Mouse (Mus musculus) embryonic facial prominence, embryonic 13.5 days (tissue): ENCODE data around the gene Gon4l. TPM values are rescaled to one million over a fixed set of nuclear protein-coding genes. Genes with fewer than 3 reads are reported as not detected.
"Not testable (repeated sequence)": the region's sequence is repeated elsewhere in the genome, so short reads cannot be mapped to it uniquely, and the experiment has no call there.

ENCODE experiments used
- ATAC-seq: fragments of 200-750 bp; cut with Nextera tagmentation; 2 replicates; pipeline ENCODE4 v1.8.0; 2017; ENCODE audit warnings: low read depth; ENCODE audit not compliant: insufficient number of reproducible peaks, insufficient read depth, low FRiP score, low TSS enrichment
- H3K27ac ChIP-seq: fragments of 300-500 bp; sonication (generic); 2 replicates; pipeline ENCODE4 v1.5.1; 2015; ENCODE audit warnings: moderate library complexity, mild to moderate bottlenecking, inconsistent platforms
- H3K27me3 ChIP-seq: fragments of 300-500 bp; sonication (generic); 2 replicates; pipeline ENCODE4 v1.6.1; 2015; ENCODE audit warnings: mild to moderate bottlenecking, inconsistent platforms
- H3K36me3 ChIP-seq: fragments of 300-500 bp; sonication (generic); 2 replicates; pipeline ENCODE4 v1.6.1; 2015; ENCODE audit warnings: mild to moderate bottlenecking, inconsistent platforms
- H3K4me1 ChIP-seq: fragments of 300-500 bp; sonication (generic); 2 replicates; pipeline ENCODE4 v1.6.1; 2015; ENCODE audit warnings: inconsistent platforms
- H3K4me2 ChIP-seq: fragments of 300-500 bp; sonication (generic); 2 replicates; pipeline ENCODE4 v1.6.1; 2015; ENCODE audit warnings: moderate library complexity, mild to moderate bottlenecking, inconsistent platforms
- H3K4me3 ChIP-seq: fragments of 300-500 bp; sonication (generic); 2 replicates; pipeline ENCODE4 v1.5.1; 2015; ENCODE audit warnings: mild to moderate bottlenecking, inconsistent platforms
- H3K9ac ChIP-seq: fragments of 300-500 bp; sonication (generic); 2 replicates; pipeline ENCODE4 v1.6.1; 2015; ENCODE audit warnings: mild to moderate bottlenecking, inconsistent platforms
- H3K9me3 ChIP-seq: fragments of 300-500 bp; sonication (generic); 2 replicates; pipeline ENCODE4 v1.6.1; 2016; ENCODE audit warnings: inconsistent platforms
- WGBS: fragments of 180-500 bp; shearing (Covaris S2); methylation state at CpG from one replicate; pipeline ENCODE4 v1.1.7; 2015; ENCODE audit warnings: mixed read lengths; 5-methylcytosine and 5-hydroxymethylcytosine counted together
- polyA plus RNA-seq: library from polyadenylated mRNA; unstranded; fragments of >200 nt; fragmentation: Nextera tagmentation; extraction: Ambion mirVana; gene quantifications from 2 replicates; pipeline ENCODE4 v1.2.1, GENCODE M21; 2015

The Gon4l gene
- polyA plus RNA-seq, 1 experiment from 2014 or later: 12.6 TPM

DNA sequence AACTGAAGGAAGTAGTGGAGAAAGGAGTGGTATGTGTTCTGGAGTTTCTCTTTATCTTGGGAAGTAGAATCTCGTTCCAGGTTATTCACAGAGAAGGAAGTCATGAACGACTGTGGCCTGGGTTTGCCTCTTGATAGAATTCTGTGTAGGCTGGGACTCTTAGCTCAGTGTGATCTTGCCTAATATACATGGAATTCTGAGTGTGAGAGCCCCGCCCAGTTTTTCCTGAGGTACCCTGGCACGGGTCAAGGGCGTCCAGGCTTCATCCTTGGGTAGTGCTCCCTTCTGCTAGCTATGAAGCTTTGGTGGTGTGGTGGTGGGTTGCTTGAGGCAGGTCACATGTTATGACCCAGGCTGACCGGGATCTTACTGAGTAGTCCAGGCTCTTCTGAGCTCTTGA lies 20.8 kb downstream of the Gon4l start:
- peaks cover 73% of the 10 kb centered on the region for H3K36me3 ChIP-seq
- H3K9me3 ChIP-seq: no peaks in the 10 kb centered on the region
- no peak overlapping the region for H3K27ac ChIP-seq
- H3K27me3 ChIP-seq: no peaks in the 10 kb centered on the region
- H3K4me3 ChIP-seq: no peak overlapping the region
- H3K9ac ChIP-seq: no peak overlapping the region
- no peak for ATAC-seq
- no peak overlapping the region for H3K4me2 ChIP-seq
- H3K4me1 ChIP-seq: no peaks in the 10 kb centered on the region
- 90% methylated on average over 6 of the region's 6 CpGs for WGBS

DNA sequence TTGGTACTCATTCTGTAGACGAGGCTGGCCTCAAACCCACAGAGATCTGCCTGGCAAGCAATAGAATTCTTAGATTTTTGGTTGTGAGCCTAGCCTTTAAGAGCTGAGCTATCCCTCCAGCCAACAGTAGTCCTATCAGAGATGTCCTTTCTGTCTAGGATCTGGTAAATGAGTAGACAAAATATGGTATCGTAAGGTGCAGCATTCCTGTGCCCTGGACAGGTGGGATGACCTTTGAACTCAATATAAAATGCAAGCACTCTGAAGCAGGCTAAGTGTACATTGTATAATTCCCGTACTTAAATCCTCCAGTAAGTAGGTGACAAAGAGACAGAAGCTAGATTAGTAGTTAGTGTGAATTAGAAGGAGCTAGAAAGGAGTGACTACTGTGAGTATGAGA lies 27.1 kb downstream of the Gon4l start:
- Histone ChIP-seq H3K27me3 (no peaks in the 10 kb centered on the region), H3K36me3 (peaks cover 93% of the 10 kb centered on the region), H3K9ac (no peak overlapping the region), H3K4me3 (no peak overlapping the region), H3K4me2 (no peak overlapping the region), H3K27ac (no peak overlapping the region), H3K9me3 (no peaks in the 10 kb centered on the region), H3K4me1 (no peaks in the 10 kb centered on the region)
- no peak for ATAC-seq
- 92% methylated on average over 3 of the region's 3 CpGs for WGBS

DNA sequence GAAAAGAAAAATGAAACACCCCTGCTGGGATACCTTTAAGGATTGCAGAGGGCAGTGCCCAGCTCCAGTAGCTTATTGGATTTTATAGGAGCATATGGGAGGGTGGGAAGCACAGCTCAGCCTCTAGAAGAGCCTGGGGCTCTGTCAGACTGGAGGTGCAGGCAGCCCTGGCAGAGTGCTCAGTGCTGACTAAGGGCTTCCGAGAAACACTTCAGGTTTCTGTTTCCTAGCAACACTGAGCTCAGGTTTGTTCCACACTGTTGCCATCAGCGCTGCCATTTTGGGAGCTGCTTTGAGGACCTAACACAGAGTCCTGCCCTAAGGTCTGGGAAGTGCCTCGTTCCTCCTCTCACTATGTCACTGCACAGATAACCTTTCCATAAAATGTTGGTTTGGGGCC lies 31.7 kb downstream of the Gon4l start:
- H3K27ac ChIP-seq, H3K9me3 ChIP-seq, H3K27me3 ChIP-seq, ATAC-seq, H3K4me1 ChIP-seq, H3K9ac ChIP-seq, H3K4me3 ChIP-seq, H3K4me2 ChIP-seq: not testable (repeated sequence)
- no CpG with 5 or more reads among the region's 3 CpGs for WGBS
- peaks cover 49% of the 10 kb centered on the region for H3K36me3 ChIP-seq

DNA sequence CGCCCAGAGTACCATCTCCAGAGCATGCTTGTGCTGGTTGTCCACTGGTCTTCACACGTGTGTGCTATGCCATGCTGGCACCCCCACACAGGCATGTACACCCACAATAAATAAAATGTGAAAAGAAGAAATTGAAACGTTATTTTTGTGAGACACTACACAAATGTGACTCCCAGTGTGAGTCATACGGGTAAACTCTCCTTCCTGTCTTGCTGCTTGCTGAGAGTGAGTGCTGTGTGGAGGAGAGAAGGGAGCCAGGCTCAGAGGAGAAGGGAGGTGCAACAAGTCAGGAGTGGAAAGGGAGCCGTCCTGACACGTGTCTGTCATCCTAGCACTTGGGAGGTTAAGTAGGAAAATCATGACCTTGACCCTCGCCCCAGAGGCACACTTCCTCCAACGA lies 32.1 kb downstream of the Gon4l start:
- peaks cover 44% of the 10 kb centered on the region for H3K36me3 ChIP-seq
- H3K9ac ChIP-seq, H3K9me3 ChIP-seq, H3K4me3 ChIP-seq, ATAC-seq, H3K4me2 ChIP-seq, H3K4me1 ChIP-seq, H3K27me3 ChIP-seq, H3K27ac ChIP-seq: not testable (repeated sequence)
- no CpG with 5 or more reads among the region's 8 CpGs for WGBS

DNA sequence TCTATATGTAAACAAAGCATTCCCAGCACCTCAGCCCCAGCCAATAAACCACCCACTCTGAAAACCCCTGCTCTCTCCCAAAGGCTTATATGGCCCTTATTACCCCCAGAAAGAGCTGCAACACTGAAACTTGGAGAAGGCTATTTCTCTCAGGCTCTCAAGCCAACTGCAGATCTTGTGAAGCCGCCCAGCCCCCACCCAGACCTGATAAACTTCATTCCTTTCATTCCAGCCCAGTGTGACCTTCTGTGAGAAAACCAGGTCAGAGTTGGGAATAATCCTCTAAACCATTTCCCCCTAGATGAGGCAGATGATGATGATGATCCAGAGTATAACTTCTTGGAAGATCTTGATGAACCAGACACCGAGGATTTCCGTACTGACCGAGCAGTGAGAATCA lies 33.4 kb downstream of the Gon4l start:
- WGBS: 88% methylated on average over 2 of the region's 4 CpGs
- ATAC-seq, H3K4me1 ChIP-seq, H3K27me3 ChIP-seq, H3K27ac ChIP-seq, H3K9me3 ChIP-seq, H3K4me3 ChIP-seq, H3K9ac ChIP-seq, H3K4me2 ChIP-seq: not testable (repeated sequence)
- peaks cover 32% of the 10 kb centered on the region for H3K36me3 ChIP-seq

DNA sequence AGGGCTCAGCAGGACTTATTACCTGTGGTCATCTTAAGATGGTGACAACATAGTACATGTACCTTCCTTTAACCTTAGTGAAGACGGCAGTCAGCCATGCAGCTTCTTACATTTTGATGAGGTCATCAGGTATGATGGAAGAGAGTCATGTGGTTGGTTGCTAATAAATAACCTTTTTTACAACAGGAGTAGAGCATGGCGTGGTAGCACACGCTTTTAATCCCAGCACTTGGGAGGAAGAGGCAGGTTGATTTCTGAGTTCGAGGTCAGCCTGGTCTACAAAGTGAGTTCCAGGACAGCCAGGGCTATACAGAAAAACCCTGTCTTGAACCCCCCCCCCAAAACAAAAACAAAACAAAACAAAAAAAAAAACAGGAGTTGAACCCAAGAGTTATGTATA lies 47.5 kb downstream of the Gon4l start:
- 95% methylated on average over 4 of the region's 4 CpGs for WGBS
- not testable (repeated sequence) for H3K27me3 ChIP-seq

GRCm38 (mm10) chr3:88893011-88893410 lies 58.0 kb downstream of the Gon4l start:
- not testable (repeated sequence) for H3K9me3 ChIP-seq, H3K27me3 ChIP-seq, H3K4me3 ChIP-seq, ATAC-seq, H3K4me2 ChIP-seq, H3K4me1 ChIP-seq, H3K27ac ChIP-seq, H3K9ac ChIP-seq
- WGBS: 95% methylated on average over 7 of the region's 7 CpGs
- H3K36me3 ChIP-seq: peaks cover 28% of the 10 kb centered on the region

More for the DNA sequence above, 47.5 kb downstream of the Gon4l start:
- H3K4me3 ChIP-seq, H3K27ac ChIP-seq, H3K4me2 ChIP-seq, H3K9me3 ChIP-seq, H3K4me1 ChIP-seq, ATAC-seq, H3K9ac ChIP-seq: not testable (repeated sequence)
- 0 out of 2 replicates have a peak, but pooled peaks cover 10% of the 10 kb centered on the region for H3K36me3 ChIP-seq

GRCm38 (mm10) chr3:88904803-88905202 lies 69.8 kb downstream of the Gon4l start:
- Histone ChIP-seq H3K36me3 (peaks cover 94% of the 10 kb centered on the region), H3K9ac (no peak overlapping the region), H3K27ac (no peak overlapping the region), H3K4me1 (peaks cover 6% of the 10 kb centered on the region), H3K4me3 (no peak overlapping the region), H3K27me3 (no peaks in the 10 kb centered on the region), H3K9me3 (no peaks in the 10 kb centered on the region), H3K4me2 (no peak overlapping the region)
- ATAC-seq: no peak
- WGBS: 87% methylated on average over 3 of the region's 3 CpGs

DNA sequence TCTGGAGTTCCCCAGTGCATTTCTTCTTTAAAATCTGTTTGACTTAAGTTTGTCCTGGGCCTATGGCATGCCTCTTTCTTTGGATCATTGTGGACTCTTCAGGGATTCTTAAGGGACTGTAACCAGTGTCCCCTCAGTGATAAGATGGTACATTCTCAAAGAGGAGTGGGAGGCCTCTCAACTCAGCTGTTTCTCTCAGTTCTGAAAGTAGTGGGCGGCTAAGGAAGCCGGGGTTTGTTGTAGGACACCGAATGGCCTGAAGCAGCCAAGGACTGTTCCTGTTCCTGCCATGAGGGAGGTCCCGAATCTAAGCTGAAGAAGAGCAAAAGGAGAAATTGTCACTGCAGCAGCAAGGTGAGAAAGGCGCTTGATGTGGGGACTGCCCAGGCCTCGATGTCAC lies 70.2 kb downstream of the Gon4l start:
- no peak overlapping the region for H3K4me3 ChIP-seq
- 92% methylated on average over 6 of the region's 6 CpGs for WGBS
- H3K9ac ChIP-seq: no peak overlapping the region

GRCm38 (mm10) chr3:88905741-88906140 lies 70.7 kb downstream of the Gon4l start:
- Histone ChIP-seq H3K27me3 (no peaks in the 10 kb centered on the region), H3K9me3 (no peaks in the 10 kb centered on the region), H3K4me3 (no peak overlapping the region), H3K36me3 (peaks cover 97% of the 10 kb centered on the region), H3K4me2 (no peak overlapping the region), H3K4me1 (peaks cover 6% of the 10 kb centered on the region), H3K9ac (no peak overlapping the region), H3K27ac (no peak overlapping the region)
- WGBS: 90% methylated on average over 2 of the region's 2 CpGs
- no peak for ATAC-seq

More for the DNA sequence above, 70.2 kb downstream of the Gon4l start:
- no peak for ATAC-seq
- Histone ChIP-seq H3K27ac (no peak overlapping the region), H3K27me3 (no peaks in the 10 kb centered on the region), H3K36me3 (peaks cover 96% of the 10 kb centered on the region), H3K9me3 (no peaks in the 10 kb centered on the region), H3K4me1 (peaks cover 6% of the 10 kb centered on the region), H3K4me2 (no peak overlapping the region)

GRCm38 (mm10) chr3:88906393-88907159 lies 71.5 kb downstream of the Gon4l start:
- Histone ChIP-seq H3K36me3 (peaks cover 99% of the 10 kb centered on the region), H3K4me3 (no peak overlapping the region), H3K4me1 (peaks cover 6% of the 10 kb centered on the region), H3K9ac (no peak overlapping the region), H3K9me3 (no peaks in the 10 kb centered on the region), H3K4me2 (no peak overlapping the region), H3K27ac (no peak overlapping the region), H3K27me3 (no peaks in the 10 kb centered on the region)
- 85% methylated on average over 6 of the region's 6 CpGs for WGBS
- ATAC-seq: no peak

- 89% methylated on average over 7 of the region's 7 CpGs for WGBS
- Histone ChIP-seq H3K4me1 (peaks cover 17% of the 10 kb centered on the region), H3K9ac (no peak overlapping the region), H3K4me2 (peak overlapping the region; percentile 73), H3K36me3 (peaks cover 50% of the 10 kb centered on the region), H3K27ac (no peak overlapping the region), H3K9me3 (no peaks in the 10 kb centered on the region), H3K27me3 (no peaks in the 10 kb centered on the region), H3K4me3 (no peak overlapping the region; the same call in 1 of the 2 replicates)
- no peak for ATAC-seq
Observed at GRCm38 (mm10) chr3:88912585-88912984, 77.6 kb downstream of the Gon4l start.
